Mouse (Mus musculus) olfactory bulb, adult 2 months (tissue): Measurements from ENCODE around the gene Esr2.

Source experiments
- CTCF ChIP-seq: fragments of 200-500 bp; IDR thresholded peaks from 2 replicates; pipeline ENCODE4 v1.5.1; 2012; ENCODE audit warnings: low read depth, mild to moderate bottlenecking, low read length, moderate library complexity; ENCODE audit not compliant: insufficient read depth
- POLR2A ChIP-seq: fragments of 200-500 bp; IDR thresholded peaks from 2 replicates; pipeline ENCODE4 v1.6.1; 2012; ENCODE audit warnings: mild to moderate bottlenecking, low read depth, low read length, moderate library complexity; ENCODE audit not compliant: insufficient read depth

GRCm38 (mm10) chr12:76117632-76118153 lies 59.4 kb downstream of the Esr2 start:
- TF ChIP-seq CTCF: no peak
- TF ChIP-seq POLR2A: no peak
